Mouse (Mus musculus) MN1 (cell line): ENCODE data around the gene Nek11.
"Not testable (repeated sequence)": the region's sequence is repeated elsewhere in the genome, so short reads cannot be mapped to it uniquely, and the experiment has no call there.

ENCODE experiments used
- DNase-seq: peaks from one replicate; pipeline ENCODE4 v3.0.0-alpha.2; 2016; ENCODE audit warnings: low spot score

The Nek11 gene

GRCm38 (mm10) chr9:105134536-105134935 lies 260.8 kb downstream of the Nek11 start:
- DNase-seq = no peak

- no peak for DNase-seq
These were observed 263.3 kb downstream of the Nek11 start for GRCm38 (mm10) chr9:105132002-105132367.

GRCm38 (mm10) chr9:105131253-105132001 lies 263.9 kb downstream of the Nek11 start, which contains the start of gene Nudt16:
TSS of gene Nudt16 (minus strand) at chr9:105131824.
- DNase-seq = peak; percentile 84

- no peak for DNase-seq
These were observed 265.0 kb downstream of the Nek11 start for GRCm38 (mm10) chr9:105130331-105130730.

- not testable (repeated sequence) for DNase-seq
These were observed 270.1 kb downstream of the Nek11 start for GRCm38 (mm10) chr9:105125206-105125605.
